Mouse (Mus musculus): Measurements from ENCODE around the gene Tcf20. TPM values are rescaled to one million over a fixed set of nuclear protein-coding genes. Genes with fewer than 3 reads are reported as not detected.

Tcf20 gene
- polyA plus RNA-seq, 1 experiment = 7.5 TPM

- H3K4me1 ChIP-seq = peaks cover 13% of the 10 kb centered on the region
- H3K27me3 ChIP-seq (replicated peaks) = peaks cover 55% of the 10 kb centered on the region
- H3K36me3 ChIP-seq (replicated peaks; ENCODE audit: low read length) = peaks cover 31% of the 10 kb centered on the region
- no peaks in the 10 kb centered on the region for H3K9me3 ChIP-seq
- TF ChIP-seq FLI1 (IDR thresholded peaks at IDR 0.05; ENCODE audit: low read length) (no peak), GATA1 (IDR thresholded peaks at IDR 0.05; ENCODE audit: borderline replicate concordance, low read length) (no peak)
- no peak overlapping the region for H3K4me3 ChIP-seq (replicated peaks)
Observed at GRCm38 (mm10) chr15:82996431-82996830, 8.8 kb upstream of the Tcf20 start.

GRCm38 (mm10) chr15:82995239-82995638, 7.6 kb upstream of the Tcf20 start:
- peaks cover 20% of the 10 kb centered on the region for H3K36me3 ChIP-seq (replicated peaks; ENCODE audit: low read length)
- no peak for TF ChIP-seq GATA1 (IDR thresholded peaks at IDR 0.05; ENCODE audit: borderline replicate concordance, low read length)
- TF ChIP-seq FLI1 (IDR thresholded peaks at IDR 0.05; ENCODE audit: low read length) = no peak
- H3K9me3 ChIP-seq = no peaks in the 10 kb centered on the region
- peaks cover 16% of the 10 kb centered on the region for H3K4me1 ChIP-seq
- H3K27me3 ChIP-seq (replicated peaks) = peaks cover 57% of the 10 kb centered on the region
- H3K4me3 ChIP-seq (replicated peaks) = no peak overlapping the region

GRCm38 (mm10) chr15:82992911-82993310, 5.2 kb upstream of the Tcf20 start:
- no peaks in the 10 kb centered on the region for H3K9me3 ChIP-seq
- H3K27me3 ChIP-seq (replicated peaks) = peaks cover 76% of the 10 kb centered on the region
- H3K4me3 ChIP-seq (replicated peaks) = no peak overlapping the region
- peaks cover 1% of the 10 kb centered on the region for H3K36me3 ChIP-seq (replicated peaks; ENCODE audit: low read length)
- no peak for TF ChIP-seq GATA1 (IDR thresholded peaks at IDR 0.05; ENCODE audit: borderline replicate concordance, low read length)
- TF ChIP-seq FLI1 (IDR thresholded peaks at IDR 0.05; ENCODE audit: low read length) = no peak
- H3K4me1 ChIP-seq = peaks cover 29% of the 10 kb centered on the region

GRCm38 (mm10) chr15:82992079-82992783, 4.6 kb upstream of the Tcf20 start:
- peaks cover 74% of the 10 kb centered on the region for H3K27me3 ChIP-seq (replicated peaks)
- H3K4me3 ChIP-seq (replicated peaks) = no peak overlapping the region
- H3K36me3 ChIP-seq (replicated peaks; ENCODE audit: low read length) = no peaks in the 10 kb centered on the region
- TF ChIP-seq FLI1 (IDR thresholded peaks at IDR 0.05; ENCODE audit: low read length) = no peak
- no peak for TF ChIP-seq GATA1 (IDR thresholded peaks at IDR 0.05; ENCODE audit: borderline replicate concordance, low read length)
- peaks cover 36% of the 10 kb centered on the region for H3K4me1 ChIP-seq
- H3K9me3 ChIP-seq = no peaks in the 10 kb centered on the region

- no peak overlapping the region for H3K4me3 ChIP-seq (replicated peaks)
- no peaks in the 10 kb centered on the region for H3K9me3 ChIP-seq
- no peaks in the 10 kb centered on the region for H3K36me3 ChIP-seq (replicated peaks; ENCODE audit: low read length)
- peaks cover 51% of the 10 kb centered on the region for H3K4me1 ChIP-seq
- TF ChIP-seq FLI1 (IDR thresholded peaks at IDR 0.05; ENCODE audit: low read length) (no peak), GATA1 (IDR thresholded peaks at IDR 0.05; ENCODE audit: borderline replicate concordance, low read length) (no peak)
- peaks cover 76% of the 10 kb centered on the region for H3K27me3 ChIP-seq (replicated peaks)
Observed at GRCm38 (mm10) chr15:82989190-82989704, 1.6 kb upstream of the Tcf20 start.

- TF ChIP-seq GATA1 (IDR thresholded peaks at IDR 0.05; ENCODE audit: borderline replicate concordance, low read length) = no peak
- no peak for TF ChIP-seq FLI1 (IDR thresholded peaks at IDR 0.05; ENCODE audit: low read length)
- Histone ChIP-seq H3K4me1 (peaks cover 61% of the 10 kb centered on the region), H3K4me3 (replicated peaks) (peak overlapping the region; percentile 92), H3K9me3 (no peaks in the 10 kb centered on the region), H3K27me3 (replicated peaks) (peaks cover 78% of the 10 kb centered on the region), H3K36me3 (replicated peaks; ENCODE audit: low read length) (no peaks in the 10 kb centered on the region)
Observed at GRCm38 (mm10) chr15:82987014-82987731, 499 bp downstream of the Tcf20 start.

- H3K4me1 ChIP-seq = peaks cover 66% of the 10 kb centered on the region
- peaks cover 82% of the 10 kb centered on the region for H3K27me3 ChIP-seq (replicated peaks)
- H3K9me3 ChIP-seq = no peaks in the 10 kb centered on the region
Observed at GRCm38 (mm10) chr15:82984574-82984973, 3.1 kb downstream of the Tcf20 start.

GRCm38 (mm10) chr15:82984097-82984496, 3.6 kb downstream of the Tcf20 start:
- Histone ChIP-seq H3K9me3 (no peaks in the 10 kb centered on the region), H3K4me1 (peaks cover 66% of the 10 kb centered on the region), H3K36me3 (replicated peaks; ENCODE audit: low read length) (no peaks in the 10 kb centered on the region), H3K4me3 (replicated peaks) (no peak overlapping the region), H3K27me3 (replicated peaks) (peaks cover 82% of the 10 kb centered on the region)
- TF ChIP-seq FLI1 (IDR thresholded peaks at IDR 0.05; ENCODE audit: low read length) (no peak), GATA1 (IDR thresholded peaks at IDR 0.05; ENCODE audit: borderline replicate concordance, low read length) (no peak)

More at GRCm38 (mm10) chr15:82984574-82984973, 3.1 kb downstream of the Tcf20 start:
- no peak for TF ChIP-seq FLI1 (IDR thresholded peaks at IDR 0.05; ENCODE audit: low read length)
- TF ChIP-seq GATA1 (IDR thresholded peaks at IDR 0.05; ENCODE audit: borderline replicate concordance, low read length) = no peak
- Histone ChIP-seq H3K4me3 (replicated peaks) (no peak overlapping the region), H3K36me3 (replicated peaks; ENCODE audit: low read length) (no peaks in the 10 kb centered on the region)

GRCm38 (mm10) chr15:82983416-82984026, 4.2 kb downstream of the Tcf20 start:
- Histone ChIP-seq H3K27me3 (replicated peaks) (peaks cover 82% of the 10 kb centered on the region), H3K4me3 (replicated peaks) (no peak overlapping the region), H3K9me3 (no peaks in the 10 kb centered on the region), H3K4me1 (peaks cover 69% of the 10 kb centered on the region), H3K36me3 (replicated peaks; ENCODE audit: low read length) (no peaks in the 10 kb centered on the region)
- TF ChIP-seq GATA1 (IDR thresholded peaks at IDR 0.05; ENCODE audit: borderline replicate concordance, low read length) (no peak), FLI1 (IDR thresholded peaks at IDR 0.05; ENCODE audit: low read length) (no peak)
